Mouse (Mus musculus): Measurements from ENCODE around the gene Magea6.
"Not testable (repeated sequence)": the region's sequence is repeated elsewhere in the genome, so short reads cannot be mapped to it uniquely, and the experiment has no call there.

Gene Magea6

GRCm38 (mm10) chrX:154935887-154936286, at the start of gene Magea6:
Gene Magea6, minus strand, starts transcription at chrX:154935987.
- DNase-seq (ENCODE audit: low read depth): not testable (repeated sequence)

- DNase-seq (ENCODE audit: low read depth): not testable (repeated sequence)
Observed at GRCm38 (mm10) chrX:154949405-154949804, 13.6 kb upstream of the Magea6 start, which contains the start of gene Magea3. Gene Magea3, minus strand, starts transcription at chrX:154949505.

- DNase-seq (ENCODE audit: low read depth): not testable (repeated sequence)
Observed at GRCm38 (mm10) chrX:154890167-154890566, 45.6 kb downstream of the Magea6 start, which contains the start of gene Cldn34b1. Gene Cldn34b1, minus strand, starts transcription at chrX:154890267.

All from induced T-regulatory cell, adult 2 months (primary cell).